Mouse (Mus musculus) C2C12 (cell line): ENCODE measurements around the gene Gm813. TPM values are rescaled to one million over a fixed set of nuclear protein-coding genes. Genes with fewer than 3 reads are reported as not detected.
A peak's percentile ranks its signal among the peaks of the same experiment; 100 is the strongest.

ENCODE experiments used
- H3K27me3 ChIP-seq: one replicate; pipeline ENCODE4 v1.6.1; 2011; ENCODE audit not compliant: control insufficient read depth, insufficient read depth, insufficient read length
- H3K36me3 ChIP-seq: one replicate; pipeline ENCODE4 v1.6.1; 2011; ENCODE audit not compliant: control insufficient read depth, insufficient read depth
- H3K4me3 ChIP-seq: one replicate; pipeline ENCODE4 v1.5.1; 2011; ENCODE audit warnings: mild to moderate bottlenecking, control low read depth; ENCODE audit not compliant: poor library complexity, insufficient read depth, severe bottlenecking
- H3K79me2 ChIP-seq: one replicate; pipeline ENCODE4 v1.6.1; 2011; ENCODE audit not compliant: control insufficient read depth, insufficient read depth
- H3K79me3 ChIP-seq: one replicate; pipeline ENCODE4 v1.6.1; 2011; ENCODE audit warnings: low read depth, control low read depth
- H3ac ChIP-seq: one replicate; pipeline ENCODE3; 2011; ENCODE audit warnings: low read depth; ENCODE audit not compliant: control insufficient read depth, insufficient read length
- CEBPB ChIP-seq: IDR thresholded peaks from one replicate; pipeline ENCODE4 v1.6.1; 2011; ENCODE audit warnings: low read depth, mild to moderate bottlenecking, control low read depth, moderate library complexity
- CTCF ChIP-seq: IDR thresholded peaks from one replicate; pipeline ENCODE4 v1.5.1; 2011; ENCODE audit not compliant: control insufficient read depth, insufficient read depth, insufficient read length
- FOSL1 ChIP-seq: IDR thresholded peaks from one replicate; pipeline ENCODE4 v1.8.0; 2011; ENCODE audit warnings: mild to moderate bottlenecking, low read length; ENCODE audit not compliant: poor library complexity, insufficient read depth, severe bottlenecking
- MAX ChIP-seq: IDR thresholded peaks from one replicate; pipeline ENCODE4 v1.6.1; 2011; ENCODE audit warnings: mild to moderate bottlenecking, control low read depth
- MYOD1 ChIP-seq: IDR thresholded peaks from one replicate; pipeline ENCODE4 v1.6.1; 2011; ENCODE audit warnings: low read depth; ENCODE audit not compliant: control insufficient read depth, insufficient read length
- MYOG ChIP-seq: IDR thresholded peaks from one replicate; pipeline ENCODE4 v1.6.1; 2011; ENCODE audit not compliant: control insufficient read depth, insufficient read length; ENCODE audit errors: extremely low read depth
- USF1 ChIP-seq: IDR thresholded peaks from one replicate; pipeline ENCODE4 v1.6.1; 2011; ENCODE audit warnings: low read depth, mild to moderate bottlenecking, control low read depth, moderate library complexity
- polyA plus RNA-seq: library from polyadenylated mRNA; unstranded; fragments of >200 nt; fragmentation: generic; extraction: Trizol; gene quantifications from one replicate; pipeline ENCODE4 v1.2.1, GENCODE M21; 2012; ENCODE audit warnings: missing spikeins

Gm813 gene
- polyA plus RNA-seq, 1 experiment, result not detected

DNA sequence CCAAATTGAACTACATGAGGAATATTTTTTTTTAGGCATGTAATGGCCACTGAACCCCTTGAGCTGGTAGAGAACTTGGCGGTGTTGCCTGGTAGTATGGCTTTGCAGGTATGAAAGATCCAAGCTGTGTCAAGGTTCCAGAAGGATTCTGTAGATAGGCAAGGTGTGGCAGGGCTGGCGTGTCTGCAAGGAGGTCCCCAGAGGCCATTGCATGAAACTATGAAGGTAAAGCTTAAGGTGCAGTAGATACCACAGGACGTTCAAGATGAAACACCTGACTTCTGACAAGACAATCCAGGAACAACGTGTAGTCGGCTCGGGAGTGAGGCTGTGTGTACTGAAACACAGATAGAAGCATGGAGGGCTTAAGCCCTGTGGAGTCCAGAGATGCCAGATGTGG is 41.9 kb upstream of the Gm813 start:
- Histone ChIP-seq H3K4me3 (no peak overlapping the region), H3K79me2 (no peaks in the 10 kb centered on the region), H3K36me3 (no peaks in the 10 kb centered on the region), H3K79me3 (no peaks in the 10 kb centered on the region), H3ac (no peak overlapping the region), H3K27me3 (peaks cover 7% of the 10 kb centered on the region)
- no peak for TF ChIP-seq USF1
- TF ChIP-seq MYOD1, result no peak
- no peak for TF ChIP-seq FOSL1
- no peak for TF ChIP-seq CTCF
- TF ChIP-seq MAX, result no peak
- TF ChIP-seq MYOG, result no peak

DNA sequence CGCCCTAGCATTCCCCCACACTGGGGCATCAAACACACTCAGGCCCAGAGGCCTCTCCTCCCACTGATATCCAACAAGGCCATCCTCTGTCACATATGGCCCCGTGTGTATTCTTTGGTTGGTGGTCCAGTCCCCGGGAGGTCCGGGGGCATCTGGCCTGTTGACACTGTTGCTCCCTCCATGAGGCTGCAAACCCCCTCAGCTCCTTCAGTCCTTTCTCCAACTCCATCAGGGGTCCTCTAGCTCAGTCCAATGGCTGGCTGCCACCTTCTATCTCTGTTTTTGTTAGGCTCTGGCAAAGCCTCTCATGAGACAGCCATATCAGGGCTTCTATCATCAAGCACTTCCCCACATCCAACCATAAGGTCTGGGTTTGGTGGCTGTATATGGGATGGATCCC is 39.7 kb upstream of the Gm813 start:
- H3K36me3 ChIP-seq, result no peaks in the 10 kb centered on the region
- peaks cover 7% of the 10 kb centered on the region for H3K27me3 ChIP-seq
- no peaks in the 10 kb centered on the region for H3K79me3 ChIP-seq
- no peak overlapping the region for H3ac ChIP-seq
- no peaks in the 10 kb centered on the region for H3K79me2 ChIP-seq
- no peak for TF ChIP-seq MAX
- TF ChIP-seq CTCF, result no peak
- no peak for TF ChIP-seq CEBPB
- TF ChIP-seq MYOG, result no peak
- TF ChIP-seq USF1, result no peak
- TF ChIP-seq FOSL1, result no peak
- TF ChIP-seq MYOD1, result no peak
- H3K4me3 ChIP-seq, result no peak overlapping the region

DNA sequence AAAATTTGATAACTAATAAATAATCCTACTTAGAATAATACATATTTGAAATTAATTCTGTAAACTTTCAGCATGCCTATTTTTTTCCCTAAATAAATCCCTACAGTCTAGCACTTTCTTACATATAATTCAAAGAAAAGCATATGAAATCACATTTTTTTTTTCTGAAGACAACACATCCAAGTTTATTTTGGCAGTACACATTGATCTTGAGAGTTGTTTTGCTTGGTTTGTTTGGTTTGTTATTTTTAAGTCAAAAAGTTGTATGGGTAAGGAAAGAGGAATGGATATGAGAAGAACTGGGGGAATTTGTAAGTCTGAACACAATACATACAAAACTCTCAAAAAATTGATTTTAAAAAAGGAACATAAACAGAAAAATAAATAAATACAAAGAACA is 39.0 kb upstream of the Gm813 start:
- no peaks in the 10 kb centered on the region for H3K79me2 ChIP-seq
- TF ChIP-seq MYOG (no peak), CEBPB (no peak), MAX (no peak), MYOD1 (no peak), CTCF (no peak), FOSL1 (no peak), USF1 (no peak)
- no peak overlapping the region for H3ac ChIP-seq

DNA sequence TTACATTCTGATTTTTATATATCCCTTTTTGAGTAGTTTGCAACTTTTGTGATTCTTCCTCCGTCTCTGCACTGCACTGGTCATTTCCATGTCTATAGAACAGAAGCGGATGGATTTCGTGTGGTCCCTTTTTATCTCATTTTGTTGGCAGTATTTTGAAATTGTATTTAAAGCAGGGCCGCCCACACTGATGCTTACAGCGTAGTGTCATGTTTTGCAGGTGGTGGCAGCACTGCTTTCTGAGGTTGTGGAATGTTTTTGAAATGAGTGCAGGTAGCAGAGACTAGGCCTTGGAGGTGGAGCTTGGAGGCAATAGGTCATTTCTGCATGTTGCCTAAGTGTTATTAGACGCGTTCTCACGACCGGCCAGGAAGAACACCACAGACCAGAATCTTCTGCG is 33.2 kb upstream of the Gm813 start:
- H3K79me3 ChIP-seq, result no peaks in the 10 kb centered on the region
- no peaks in the 10 kb centered on the region for H3K36me3 ChIP-seq
- no peaks in the 10 kb centered on the region for H3K27me3 ChIP-seq
- no peak overlapping the region for H3K4me3 ChIP-seq
- no peak overlapping the region for H3ac ChIP-seq
- TF ChIP-seq CEBPB (no peak), CTCF (no peak)
- H3K79me2 ChIP-seq, result no peaks in the 10 kb centered on the region

More for the DNA sequence above, 39.0 kb upstream of the Gm813 start:
- H3K4me3 ChIP-seq, result no peak overlapping the region
- H3K79me3 ChIP-seq, result no peaks in the 10 kb centered on the region
- peaks cover 7% of the 10 kb centered on the region for H3K27me3 ChIP-seq
- H3K36me3 ChIP-seq, result no peaks in the 10 kb centered on the region

DNA sequence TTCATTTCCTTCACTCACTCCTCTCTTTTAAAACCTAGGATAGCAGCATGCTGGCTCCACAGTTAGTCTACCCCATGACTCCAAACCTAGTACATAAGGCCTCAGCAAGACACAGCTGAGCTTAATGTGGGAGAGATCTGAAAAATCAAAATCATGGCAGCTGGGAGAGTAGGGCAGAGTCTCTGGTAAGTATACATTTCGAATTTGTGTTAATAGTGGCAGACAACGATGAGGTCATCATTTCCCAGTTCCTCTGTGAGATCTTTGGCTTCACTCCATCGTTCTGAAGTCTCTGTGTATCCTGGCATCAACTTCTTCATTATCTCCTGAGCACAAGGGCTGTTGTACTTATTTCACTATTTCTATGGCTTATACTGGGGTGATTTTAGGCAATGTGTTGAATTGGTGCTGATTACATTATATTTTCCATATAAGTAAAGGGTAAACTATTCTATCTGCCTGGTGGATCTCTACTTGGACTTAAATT is 22.0 kb upstream of the Gm813 start, which contains the start of gene E330017A01Rik:
TSS of gene E330017A01Rik (minus strand) at position 51 of the 487 bp plus-strand sequence.
- no peaks in the 10 kb centered on the region for H3K79me2 ChIP-seq
- no peaks in the 10 kb centered on the region for H3K79me3 ChIP-seq
- H3K4me3 ChIP-seq, result no peak within 1 kb of the TSS
- H3K27me3 ChIP-seq, result peaks cover 13% of the 10 kb centered on the region
- H3K36me3 ChIP-seq, result no peaks in the 10 kb centered on the region
- TF ChIP-seq MYOG (no peak), CEBPB (no peak), FOSL1 (no peak), MYOD1 (no peak), USF1 (no peak)
- H3ac ChIP-seq, result no peak within 1 kb of the TSS

DNA sequence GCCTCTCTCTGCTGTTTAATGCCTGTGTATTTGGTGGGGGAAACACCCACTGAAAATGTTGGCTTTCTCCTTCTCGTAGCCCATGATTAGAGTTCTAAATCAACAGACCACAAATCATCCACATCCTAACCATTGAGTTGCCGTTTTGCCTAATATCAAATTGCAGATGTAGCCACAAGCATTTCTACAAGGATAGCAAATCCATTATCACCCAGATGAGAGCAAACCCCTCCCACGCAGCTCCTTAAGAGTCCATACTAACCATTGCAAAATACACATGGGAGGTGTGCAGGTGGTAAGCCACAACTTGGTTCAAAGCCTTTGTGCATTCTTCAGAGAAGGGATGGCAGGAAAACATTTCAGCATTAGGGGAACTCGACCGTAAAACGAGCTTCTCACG is 21.2 kb upstream of the Gm813 start:
- Histone ChIP-seq H3K36me3 (no peaks in the 10 kb centered on the region), H3ac (no peak overlapping the region), H3K27me3 (peaks cover 13% of the 10 kb centered on the region), H3K79me2 (no peaks in the 10 kb centered on the region), H3K79me3 (no peaks in the 10 kb centered on the region), H3K4me3 (no peak overlapping the region)
- TF ChIP-seq FOSL1 (no peak), MYOD1 (no peak), USF1 (no peak), CEBPB (peak; percentile 29), MAX (no peak), CTCF (no peak), MYOG (no peak)
